In the genomic region with DNA sequence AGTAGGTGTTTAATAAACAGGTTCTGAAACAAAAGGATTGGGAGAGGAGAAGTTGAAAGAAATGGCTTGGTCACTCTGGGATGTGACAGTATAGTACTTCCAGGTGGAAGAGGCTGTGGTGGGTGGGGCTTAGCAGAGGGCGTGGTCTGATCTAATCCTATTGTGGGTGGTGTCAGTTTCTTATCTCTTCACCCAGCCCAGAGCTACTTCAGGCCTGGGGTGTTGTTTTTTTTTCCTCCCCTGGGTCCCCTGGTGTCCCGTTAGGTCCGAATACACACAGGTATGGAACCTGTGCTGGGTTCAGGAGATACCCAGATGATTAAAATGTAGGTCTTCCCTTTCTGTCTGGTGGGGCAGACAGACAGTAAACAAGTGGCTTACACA, we compare ENCODE assay signal across 8 mouse cellular contexts. TPM values are rescaled to one million over a fixed set of nuclear protein-coding genes. Genes with fewer than 3 reads are reported as not detected.
DNase-seq lines count a peak whose midpoint lies in the region; ATAC-seq lines count a peak whose summit lies in the region.

No protein-coding gene starts in this region.

- H3K36me3 ChIP-seq in intestine, embryonic 16.5 days (ENCODE audit: control insufficient read depth, insufficient read depth, low read length), result no peaks in the 10 kb centered on the region

- peak; percentile 71 for DNase-seq in CD4-positive, CD25-positive, alpha-beta regulatory T cell, adult 2 months (ENCODE audit: low read depth, low spot score)
- DNase-seq in adrenal gland, postnatal 36 days, result peak; percentile 40 to 74
- DNase-seq in gastrocnemius, postnatal 25 days, result peak; percentile 53
- peak; percentile 75 to 80 for DNase-seq in lung, adult 18-20 months
- peak; percentile 46 for DNase-seq in skeletal muscle tissue, adult 2 months (ENCODE audit: low read depth, low spot score)
- no peak for DNase-seq in left cerebral cortex, postnatal 14 days (ENCODE audit: low spot score in 2 of 2)

- H3K9ac ChIP-seq in intestine, embryonic 16.5 days (ENCODE audit: low read depth, low read length), result peak overlapping the region; percentile 60

- peak; percentile 33 for ATAC-seq in intestine, embryonic 16.5 days
- no peak for ATAC-seq in inflammation-experienced regulatory T-cells, adult 6 months

- H3K4me3 ChIP-seq in intestine, embryonic 16.5 days (ENCODE audit: low read length), result peak overlapping the region; percentile 21; the same call in 1 of the 2 replicates

- H3K4me2 ChIP-seq in intestine, embryonic 16.5 days (ENCODE audit: low read depth, low read length), result peak overlapping the region; percentile 88; the same call in 1 of the 2 replicates

- no peaks in the 10 kb centered on the region for H3K9me3 ChIP-seq in intestine, embryonic 16.5 days (ENCODE audit: control insufficient read depth, low read length)

- H3K4me1 ChIP-seq in intestine, embryonic 16.5 days (ENCODE audit: control insufficient read depth, insufficient read depth, low read length), result peaks cover 31% of the 10 kb centered on the region

- intact Hi-C loops in left cerebral cortex, postnatal 14 days (cut with DNase I), result no loop called here

- WGBS in intestine, embryonic 16.5 days, result 24% methylated on average over 3 of the region's 3 CpGs

- H3K27me3 ChIP-seq in intestine, embryonic 16.5 days (replicated peaks; ENCODE audit: control insufficient read depth, insufficient read depth, low read length), result no peaks in the 10 kb centered on the region

- peak overlapping the region; percentile 97 for H3K27ac ChIP-seq in intestine, embryonic 16.5 days (ENCODE audit: low read length)

RNA-seq across cellular contexts. Expression of a gene that starts 2.1 kb away (rescaled TPM):
- 10 to 100 TPM; 71.2 to 85.4 TPM for total RNA-seq in adrenal gland, postnatal 36 days (2021)
- total RNA-seq in gastrocnemius, postnatal 25 days (2021), result 10 to 100 TPM; 18.7 to 19.5 TPM
- 38.0 and 53.4 TPM in 2 replicates for polyA plus RNA-seq in intestine, embryonic 16.5 days (2015; fragmentation: Nextera tagmentation; extraction: Ambion mirVana)
- polyA plus RNA-seq in inflammation-experienced regulatory T-cells, adult 6 months (2017; shearing (Covaris generic)), result 10 to 100 TPM; 36.1 to 45.6 (median 43.4) TPM
- total RNA-seq in left cerebral cortex, postnatal 14 days (2021), result 100 to 1,000 TPM; 109 to 115 TPM

Comparison
In these comparisons a context has a peak if more than half of its experiments do, and no peak if none do; other contexts are left out.
1. DNase-seq: peak in CD4-positive, CD25-positive, alpha-beta regulatory T cell, adult 2 months (single experiment), adrenal gland, postnatal 36 days (2 of 2), gastrocnemius, postnatal 25 days (single experiment), lung, adult 18-20 months (2 of 2) and skeletal muscle tissue, adult 2 months (single experiment); none in left cerebral cortex, postnatal 14 days (0 of 2).